Mouse (Mus musculus): ENCODE measurements around the gene Ptpn1.

Ptpn1 gene

GRCm38 (mm10) chr2:168006489-168006888, 74.6 kb downstream of the Ptpn1 start:
- DNase-seq (ENCODE audit: low read depth, low spot score): no peak

- DNase-seq (ENCODE audit: low read depth, low spot score): no peak
Observed at GRCm38 (mm10) chr2:168008132-168008531, 76.3 kb downstream of the Ptpn1 start.

- DNase-seq (ENCODE audit: low read depth, low spot score): peak; percentile 63
Observed at GRCm38 (mm10) chr2:168009936-168010668, 78.2 kb downstream of the Ptpn1 start, which contains the start of gene Ripor3. Ripor3 (minus strand) TSS chr2:168010618.

- DNase-seq (ENCODE audit: low read depth, low spot score): no peak
Observed at GRCm38 (mm10) chr2:168010893-168011292, 79.0 kb downstream of the Ptpn1 start.

GRCm38 (mm10) chr2:168016951-168017391, 85.1 kb downstream of the Ptpn1 start:
- peak; percentile 66 for DNase-seq (ENCODE audit: low read depth, low spot score)

- DNase-seq (ENCODE audit: low read depth, low spot score): no peak
Observed at GRCm38 (mm10) chr2:168019201-168019715, 87.4 kb downstream of the Ptpn1 start.

GRCm38 (mm10) chr2:168023763-168024402, 92.0 kb downstream of the Ptpn1 start:
- no peak for DNase-seq (ENCODE audit: low read depth, low spot score)

GRCm38 (mm10) chr2:168025174-168025573, 93.3 kb downstream of the Ptpn1 start:
- no peak for DNase-seq (ENCODE audit: low read depth, low spot score)

- DNase-seq (ENCODE audit: low read depth, low spot score): peak; percentile 49
Observed at GRCm38 (mm10) chr2:168025882-168026281, 94.0 kb downstream of the Ptpn1 start.

GRCm38 (mm10) chr2:168026467-168026866, 94.6 kb downstream of the Ptpn1 start:
- DNase-seq (ENCODE audit: low read depth, low spot score): no peak

- DNase-seq (ENCODE audit: low read depth, low spot score): peak; percentile 35
Observed at GRCm38 (mm10) chr2:168028376-168028775, 96.5 kb downstream of the Ptpn1 start.
